Mouse (Mus musculus): ENCODE data around the gene Ablim1.

Gene Ablim1

DNA sequence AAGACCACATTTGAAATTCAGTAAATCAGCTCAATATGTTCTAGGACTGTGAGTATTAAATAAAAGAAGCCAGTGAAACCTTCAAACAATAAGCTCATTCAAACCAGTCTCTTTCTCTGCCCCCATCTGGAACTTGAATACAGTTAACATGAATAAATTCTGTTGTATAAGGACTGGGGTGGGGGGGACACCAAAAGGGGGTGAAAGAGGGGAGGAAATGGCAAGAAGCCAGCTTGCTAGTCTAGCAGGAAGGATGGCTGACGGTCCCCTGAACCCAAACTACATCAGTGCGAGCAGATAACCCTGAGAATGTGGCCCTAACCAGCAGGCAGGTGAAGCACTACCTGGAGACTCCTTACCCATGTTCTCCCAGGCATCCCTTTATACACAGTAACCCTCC is 315.8 kb downstream of the Ablim1 start:
- DNase-seq (ENCODE audit: inconsistent age in 2 of 2, low spot score in 1 of 2), result peak; percentile 3 to 28

DNA sequence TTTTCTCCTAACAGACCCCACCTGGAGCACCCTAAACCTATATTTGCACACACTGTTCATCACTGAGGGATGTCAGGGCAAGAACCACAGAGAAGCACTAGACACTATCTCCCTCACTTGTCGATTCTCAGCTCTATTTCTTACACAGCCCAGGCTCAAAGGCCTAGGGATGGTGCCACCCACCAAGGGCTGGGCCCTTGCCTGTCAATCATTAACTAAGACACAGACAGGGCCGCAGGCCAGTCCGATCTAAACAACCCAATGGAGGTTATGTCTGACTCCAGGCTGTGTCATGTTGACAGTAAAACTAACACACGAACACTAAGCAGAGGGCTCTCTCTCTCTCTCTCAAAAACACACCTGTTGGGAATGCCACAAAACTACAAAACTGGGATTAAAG is 316.4 kb downstream of the Ablim1 start:
- peak in 1 of 2 experiments; percentile 6 for DNase-seq (ENCODE audit: inconsistent age in 2 of 2, low spot score in 1 of 2)

DNA sequence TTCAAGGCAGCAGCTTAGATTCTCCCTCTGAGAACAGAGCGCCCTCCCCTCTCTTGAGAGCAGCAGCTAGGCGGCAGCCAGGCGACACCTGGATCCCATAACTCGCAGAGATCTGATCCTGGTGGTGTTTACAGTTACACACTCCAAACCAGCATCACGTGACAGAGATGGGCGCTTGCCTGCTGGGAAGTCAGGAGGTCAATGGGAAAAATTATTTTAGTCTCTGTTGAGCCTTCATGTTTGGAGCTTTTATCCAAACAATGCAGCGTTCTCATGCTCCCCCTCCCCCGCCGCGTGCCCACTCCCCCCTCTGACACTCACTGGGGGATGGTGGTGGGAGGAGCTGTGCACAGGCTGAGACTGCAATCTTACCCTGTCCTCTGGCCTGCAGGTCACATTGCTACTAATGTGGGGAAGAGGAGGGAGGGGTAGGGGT is 317.5 kb downstream of the Ablim1 start:
- peak in 1 of 2 experiments; percentile 79 for DNase-seq (ENCODE audit: inconsistent age in 2 of 2, low spot score in 1 of 2)

DNA sequence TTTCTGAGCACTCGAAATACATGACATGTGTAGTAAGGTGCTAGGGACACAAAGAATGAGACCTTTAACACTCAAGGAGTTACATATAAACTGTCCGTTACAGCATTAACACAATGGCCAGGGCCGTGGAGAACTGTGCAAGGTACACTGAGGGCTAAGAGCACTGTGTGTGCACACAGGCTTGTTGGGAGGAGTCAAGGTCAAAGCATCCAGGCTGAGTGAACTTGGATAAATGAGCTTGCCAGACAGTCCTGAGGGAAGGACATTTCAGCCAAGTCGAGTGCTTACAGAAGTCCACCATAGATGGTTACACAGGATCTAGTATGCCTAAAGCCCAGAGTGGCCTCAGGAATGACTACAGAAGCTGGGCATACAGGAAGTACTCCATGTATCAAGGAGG is 319.3 kb downstream of the Ablim1 start:
- DNase-seq (ENCODE audit: inconsistent age in 2 of 2, low spot score in 1 of 2), result peak; percentile 74 to 79

DNA sequence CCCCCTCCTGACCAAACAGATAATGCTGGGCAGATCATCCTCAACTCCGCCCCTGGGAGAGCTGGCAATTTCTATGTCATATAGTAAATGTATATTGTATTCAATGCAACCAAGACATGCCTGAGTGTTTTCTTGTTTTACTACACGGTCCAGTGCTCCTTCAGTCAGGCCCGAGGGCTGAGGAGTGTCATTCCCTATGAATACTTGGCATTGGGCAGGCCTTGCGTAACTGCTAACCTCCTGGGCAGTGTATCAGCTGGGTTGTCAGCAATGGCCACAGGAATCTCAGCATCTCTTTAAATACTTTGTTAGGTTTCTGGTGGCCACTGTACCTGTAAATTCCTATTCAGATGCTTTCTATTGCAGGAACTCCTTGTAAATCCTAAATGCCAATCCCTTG is 320.1 kb downstream of the Ablim1 start:
- peak in 1 of 2 experiments; percentile 87 for DNase-seq (ENCODE audit: inconsistent age in 2 of 2, low spot score in 1 of 2)

DNA sequence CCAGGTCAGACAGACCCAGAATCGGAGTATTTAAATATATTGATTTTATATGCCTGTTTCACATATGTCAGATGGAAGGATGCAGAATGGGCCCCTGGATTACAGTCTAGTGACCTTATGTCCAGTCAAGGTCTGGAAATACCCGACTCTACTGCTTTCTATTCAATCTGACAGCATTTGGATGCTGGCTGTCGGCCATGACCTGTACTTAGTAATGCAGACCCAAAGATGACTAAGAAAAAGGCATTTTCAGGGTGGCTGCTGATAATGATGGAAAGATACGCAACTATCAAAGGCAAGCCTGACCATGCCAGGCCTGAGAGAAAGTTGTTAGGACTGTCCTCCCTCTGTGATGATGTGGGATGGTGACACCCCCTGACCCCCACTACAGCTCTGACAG is 321.0 kb downstream of the Ablim1 start:
- peak; percentile 88 to 92 for DNase-seq (ENCODE audit: inconsistent age in 2 of 2, low spot score in 1 of 2)

DNA sequence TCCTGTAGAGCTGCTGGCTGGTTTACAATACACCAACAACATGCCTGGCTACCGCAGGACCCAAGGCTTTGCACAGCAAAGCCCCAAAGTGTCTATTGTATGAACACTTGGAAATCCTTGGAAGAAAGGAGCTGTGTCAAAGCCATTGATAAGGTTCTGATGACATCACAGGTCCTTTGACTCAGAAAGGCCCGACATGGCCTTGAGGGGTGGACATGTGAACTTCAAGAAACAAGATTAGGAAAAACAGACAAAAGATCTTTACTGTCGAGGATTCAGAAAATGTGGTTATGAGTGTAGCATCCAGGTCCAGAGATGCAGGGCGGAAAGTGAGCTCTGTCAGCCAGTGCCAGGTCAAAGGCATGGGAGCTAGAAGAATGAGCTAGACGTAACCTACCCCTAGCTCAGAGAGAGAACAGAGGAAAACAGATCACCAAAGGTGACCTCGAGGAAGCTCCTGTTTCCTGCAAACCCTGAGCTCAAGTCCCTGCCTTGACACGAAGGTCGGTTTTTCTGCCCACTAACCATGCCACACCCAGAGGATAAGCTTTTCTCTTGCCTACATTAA is 321.7 kb downstream of the Ablim1 start:
- DNase-seq (ENCODE audit: inconsistent age in 2 of 2, low spot score in 1 of 2), result peak; percentile 71 to 89

DNA sequence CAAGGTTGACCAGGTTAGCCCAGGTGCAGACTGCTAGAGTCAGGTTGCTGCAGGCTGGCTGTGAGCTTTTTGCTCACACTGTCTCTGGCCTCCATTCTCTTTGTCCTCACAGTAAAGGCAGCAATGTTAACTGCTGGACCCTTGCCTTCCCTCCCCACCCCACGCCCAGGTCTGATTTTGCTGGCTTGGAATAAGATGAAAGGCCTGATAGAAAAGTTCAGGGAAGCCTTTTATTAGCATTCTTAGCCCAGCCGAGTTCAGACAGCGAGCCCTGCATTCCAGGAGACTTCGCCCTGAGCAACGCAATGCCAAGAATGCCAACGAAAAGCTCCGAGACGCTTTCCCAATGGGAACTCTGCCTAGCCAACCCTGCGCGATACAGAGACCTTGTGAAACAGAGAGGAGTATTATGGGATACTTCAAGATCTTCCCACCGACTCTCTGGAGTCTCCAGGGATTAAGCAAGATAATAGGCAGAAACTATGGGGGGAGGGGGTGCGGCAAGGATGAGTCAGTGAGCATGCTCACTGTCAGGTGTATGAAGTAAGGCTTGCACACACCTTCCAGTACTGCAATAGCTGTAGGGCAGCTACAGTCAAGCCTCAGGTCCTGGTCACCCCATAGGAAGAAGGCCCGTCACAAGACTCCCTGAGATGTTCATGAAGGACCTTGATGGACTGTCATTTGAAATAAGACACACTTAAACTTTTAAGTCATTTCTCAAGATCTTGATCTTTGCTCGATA is 324.2 kb downstream of the Ablim1 start:
- peak; percentile 72 to 87 for DNase-seq (ENCODE audit: inconsistent age in 2 of 2, low spot score in 1 of 2)

DNA sequence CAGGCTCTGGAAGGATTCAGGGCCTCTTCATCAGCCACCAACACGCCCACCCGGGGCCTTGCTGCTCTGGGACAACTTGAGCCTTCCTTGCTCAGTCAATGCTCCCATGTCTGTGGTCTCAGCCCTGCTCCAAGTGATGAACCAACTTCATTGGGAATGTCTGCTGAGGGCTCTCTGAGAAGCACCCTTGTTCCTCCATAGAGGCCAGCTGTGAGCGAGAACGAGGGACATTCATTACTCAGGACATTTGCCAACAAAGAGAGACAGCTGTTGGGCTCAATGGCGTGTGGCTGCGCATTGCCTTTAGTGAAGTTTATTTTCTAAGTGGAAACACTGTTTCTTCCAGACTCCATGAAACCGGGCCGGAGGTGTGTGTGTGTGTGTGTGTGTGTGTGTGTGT is 325.5 kb downstream of the Ablim1 start:
- DNase-seq (ENCODE audit: inconsistent age in 2 of 2, low spot score in 1 of 2), result peak in 1 of 2 experiments; percentile 54

DNA sequence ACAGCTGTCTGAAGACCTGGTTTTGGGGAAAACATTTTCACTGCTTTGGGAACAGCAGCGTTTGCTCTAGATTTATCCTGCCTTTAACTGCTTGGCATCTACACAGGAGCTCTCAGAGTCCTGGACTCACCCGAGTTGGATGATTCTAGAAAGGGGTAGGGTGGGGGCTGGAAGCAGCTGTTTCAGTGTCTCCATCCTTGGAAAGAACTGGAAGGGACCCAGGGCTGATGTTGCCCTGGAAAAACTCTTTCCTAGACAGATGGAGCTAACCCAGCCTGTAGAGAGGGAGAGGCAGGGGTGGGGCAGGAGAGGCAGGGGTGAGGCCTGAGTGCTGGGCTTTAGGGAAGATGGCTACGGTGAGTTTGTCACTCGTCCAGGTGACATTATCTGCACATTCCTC is 330.5 kb downstream of the Ablim1 start:
- DNase-seq (ENCODE audit: inconsistent age in 2 of 2, low spot score in 1 of 2), result no peak

DNA sequence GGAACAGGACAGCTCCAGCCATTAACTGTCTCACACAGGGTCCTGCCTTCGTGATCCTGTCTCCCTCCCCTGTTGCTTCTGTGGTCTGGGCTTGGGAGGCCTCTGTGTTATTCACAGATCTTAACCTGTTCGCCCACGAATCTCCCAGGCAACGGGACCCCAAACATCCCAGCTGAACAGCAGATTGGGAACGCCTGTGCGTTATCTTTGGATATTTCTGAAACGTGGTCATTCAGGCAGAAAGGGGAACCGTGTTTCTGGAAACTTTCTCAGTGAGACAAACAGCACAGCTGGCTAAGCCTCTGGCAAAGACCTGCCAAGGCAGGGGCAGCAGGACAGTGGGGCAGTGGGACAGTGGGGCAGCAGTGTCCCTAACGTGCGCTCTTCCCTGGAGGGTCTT is 331.0 kb downstream of the Ablim1 start:
- DNase-seq (ENCODE audit: inconsistent age in 2 of 2, low spot score in 1 of 2), result no peak
